Mouse (Mus musculus) activated CD4-positive, CD25-positive, alpha-beta regulatory T cell (primary cell): ENCODE measurements around the gene Shroom1. TPM values are rescaled to one million over a fixed set of nuclear protein-coding genes. Genes with fewer than 3 reads are reported as not detected.

Experiments
- polyA plus RNA-seq, 2 experiments: library from polyadenylated mRNA; unstranded; fragments of 100-300 nt; shearing (Covaris generic); gene quantifications; one replicate each; pipeline ENCODE4 v1.2.1; 2017

Shroom1 gene
- not detected for polyA plus RNA-seq

DNA sequence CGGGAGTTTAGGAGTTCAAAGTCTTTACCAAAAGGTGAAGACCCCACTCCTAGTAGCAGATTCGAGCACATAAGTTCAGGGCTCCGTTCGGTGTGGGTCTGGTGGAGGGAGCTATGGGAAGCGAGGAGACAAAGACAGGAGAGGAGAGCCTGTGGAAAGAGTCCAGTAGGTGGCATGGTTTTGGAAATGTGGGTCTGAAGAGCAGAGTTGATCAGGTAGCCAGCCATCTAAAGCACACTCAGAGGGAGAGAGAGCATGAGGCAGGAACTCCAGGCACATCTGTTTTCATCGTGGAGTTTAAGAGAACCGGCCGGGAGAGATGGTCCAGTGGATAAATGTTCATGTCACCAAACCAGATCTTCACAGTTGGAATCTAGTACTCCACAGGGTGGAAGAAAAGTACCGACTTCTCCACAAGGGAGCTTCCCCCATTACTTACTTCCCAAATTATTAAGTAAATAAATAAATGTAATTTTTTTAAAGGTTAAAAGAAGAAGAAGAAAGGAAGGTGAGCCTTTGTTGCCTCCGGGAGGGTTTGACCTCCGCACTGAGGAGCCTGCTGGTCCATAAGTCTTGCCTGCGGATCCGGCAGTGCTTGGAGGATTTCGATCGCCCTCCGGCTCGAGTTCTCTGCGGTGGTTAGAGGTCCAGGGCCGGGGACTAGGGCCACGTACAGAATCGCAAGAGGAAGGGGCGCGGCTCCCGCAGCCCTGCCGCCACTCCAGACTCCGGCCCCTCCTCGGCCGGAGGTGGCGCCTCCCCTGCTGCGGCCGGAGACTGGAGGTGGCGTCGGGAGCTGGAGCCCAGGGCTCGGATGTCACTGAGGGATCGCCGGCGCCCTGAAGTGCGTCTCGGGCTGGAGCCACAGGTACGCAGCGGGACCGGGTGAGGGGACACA is at the start of gene Shroom1, which contains the start of gene Gm10447:
Shroom1 (plus strand) TSS at position 732 of the 898 bp plus-strand sequence.
Gm10447 (minus strand) TSS at position 637 of the 898 bp plus-strand sequence.

DNA sequence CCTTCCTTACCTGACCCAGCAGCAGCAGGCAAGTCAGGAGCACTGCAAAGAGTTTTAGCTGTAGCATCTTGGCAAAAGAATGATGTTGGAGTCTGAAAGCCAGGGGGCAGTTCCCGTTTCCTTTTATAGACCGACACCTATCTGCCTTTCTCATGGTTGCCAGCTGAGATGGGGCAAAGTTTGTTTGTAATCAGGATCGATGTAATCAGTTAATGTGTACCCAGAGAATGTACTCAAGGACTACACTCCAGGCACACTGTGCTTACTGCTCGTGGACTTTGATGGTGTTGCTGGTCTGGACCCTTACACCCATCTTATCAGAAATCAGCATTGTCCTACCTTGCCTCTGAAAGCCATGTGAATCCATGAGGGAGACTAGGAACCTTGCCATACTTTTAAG is 34.0 kb upstream of the Shroom1 start, which contains the start of gene Leap2:
Leap2 (minus strand) TSS at position 135 of the 400 bp plus-strand sequence.

DNA sequence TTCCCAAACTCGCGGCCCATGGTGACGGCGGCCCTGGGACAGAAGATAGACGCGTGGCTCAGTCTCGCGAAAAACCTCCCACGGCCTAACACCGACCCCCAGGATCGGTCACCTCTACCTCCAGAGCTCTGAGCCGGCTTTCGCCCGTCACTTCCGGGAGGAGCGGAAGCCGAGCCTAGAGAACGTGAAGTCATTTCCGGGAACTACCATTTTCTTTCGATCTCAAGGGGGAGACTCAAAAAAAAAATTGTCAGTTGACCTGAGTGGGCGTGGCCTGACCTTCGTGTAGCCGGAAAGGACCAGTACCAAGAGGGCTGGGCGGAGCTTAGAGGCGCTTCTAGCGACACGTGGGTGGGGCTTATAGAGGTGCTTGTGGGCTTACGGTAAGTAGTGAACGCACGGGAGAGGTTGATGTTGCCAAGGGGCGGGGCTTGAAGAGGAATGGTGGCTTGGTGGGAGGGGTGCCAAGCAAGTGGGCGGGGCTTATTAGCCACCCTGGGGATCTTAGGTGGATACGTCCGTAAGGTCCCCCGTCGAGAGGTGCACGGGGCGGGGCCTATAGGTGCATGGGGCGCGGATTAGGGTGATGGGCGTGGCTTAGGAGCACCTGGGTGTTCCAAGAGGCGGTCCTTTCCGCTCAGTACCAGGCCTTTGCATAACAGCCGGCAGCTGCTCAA is 26.2 kb upstream of the Shroom1 start, which contains the start of the genes Uqcrq and Gdf9:
Uqcrq (minus strand) TSS at position 162 of the 677 bp plus-strand sequence.
Gdf9 (plus strand) TSS at position 354 of the 677 bp plus-strand sequence.

DNA sequence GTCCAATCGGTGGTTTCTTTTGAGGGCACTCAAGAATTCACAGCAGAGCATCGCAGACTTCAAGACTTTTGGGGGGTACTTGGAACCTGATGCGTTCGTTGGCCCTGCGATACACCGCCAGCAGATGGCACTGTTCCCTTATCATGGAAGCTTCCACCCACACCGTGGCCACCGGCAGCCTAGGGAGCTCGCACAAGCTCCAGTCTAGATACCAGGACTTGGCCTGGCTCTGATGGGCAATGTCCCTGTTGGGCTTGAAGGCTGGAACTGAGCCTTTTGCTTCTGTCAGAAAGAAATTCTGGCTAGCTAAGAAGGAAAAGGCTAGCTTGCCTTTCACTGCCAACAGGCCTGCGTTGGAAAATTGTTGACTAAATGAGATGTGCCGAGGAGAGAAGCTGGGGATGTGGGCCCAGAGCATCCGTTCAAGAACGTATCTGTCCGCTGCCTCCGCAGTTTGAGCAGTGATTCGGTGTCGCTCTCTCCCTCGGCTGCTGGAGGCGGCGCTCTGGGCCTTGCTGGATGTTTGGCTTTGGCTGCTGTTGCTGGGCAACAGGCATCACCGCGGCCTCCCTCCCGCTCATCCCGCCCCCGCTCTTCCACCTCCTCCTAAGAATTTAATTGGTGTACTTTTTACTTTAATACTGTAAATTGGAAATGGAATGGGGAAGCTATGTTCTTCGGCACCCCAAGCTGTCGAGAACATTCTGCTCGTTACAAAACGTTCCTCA is 13.1 kb downstream of the Shroom1 start, which contains the start of gene Gm9837:
Gm9837 (minus strand) TSS at position 512 of the 728 bp plus-strand sequence.

DNA sequence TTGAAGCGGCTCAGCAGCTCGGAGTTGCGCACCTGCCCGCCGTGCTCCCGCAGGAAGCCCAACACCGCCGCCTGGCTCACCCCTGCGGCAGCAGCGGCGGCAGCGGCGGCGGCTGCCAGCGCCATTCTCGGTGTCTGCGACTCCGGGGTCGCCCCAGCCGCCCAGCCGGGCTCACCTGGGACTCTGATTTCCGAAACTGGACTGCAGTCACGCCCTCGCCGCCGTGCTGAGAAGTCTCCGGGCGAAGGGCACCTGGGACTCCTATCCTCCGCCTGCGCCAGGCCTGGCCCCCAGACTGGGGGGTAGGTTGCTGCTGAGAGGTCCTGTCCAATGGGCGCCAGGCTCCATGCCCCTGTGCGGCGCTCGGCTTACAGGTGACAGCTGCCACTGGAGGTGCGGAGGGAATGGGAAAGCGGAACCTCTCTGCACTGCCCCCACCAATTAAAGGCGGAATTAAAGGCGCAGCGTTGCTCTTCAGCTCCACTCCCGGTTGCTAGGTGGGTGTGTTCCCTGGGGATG is 22.8 kb downstream of the Shroom1 start, which contains the start of the genes Gm9945 and Sowaha:
Gm9945 (plus strand) TSS at position 384 of the 519 bp plus-strand sequence.
Sowaha (minus strand) TSS at position 492 of the 519 bp plus-strand sequence.

Other genes starting within 250 kb of the Shroom1 start
- gene Hspa4, start 156.7 kb upstream of the Shroom1 start, polyA plus RNA-seq, result 100 to 1,000 TPM; 134 to 137 TPM
- gene Zcchc10, start 132.5 kb upstream of the Shroom1 start, polyA plus RNA-seq, result 10 to 100 TPM; 29.4 to 35.1 TPM
- 100 to 1,000 TPM in 1 of 2 experiments, 10 to 100 TPM in 1; 96.7 to 137 TPM for gene Aff4, start 106.4 kb upstream of the Shroom1 start, polyA plus RNA-seq
- gene Leap2, start 34.0 kb upstream of the Shroom1 start, polyA plus RNA-seq, result under 1 TPM in 1 of 2 experiments, not detected in 1; 0.43 TPM
- gene Uqcrq, start 26.4 kb upstream of the Shroom1 start, polyA plus RNA-seq, result 100 to 1,000 TPM; 349 to 392 TPM
- gene Gdf9, start 26.2 kb upstream of the Shroom1 start, polyA plus RNA-seq, result under 1 TPM in 1 of 2 experiments, not detected in 1; 1.00 TPM
- gene Gm10447, start 95 bp upstream of the Shroom1 start, polyA plus RNA-seq, result under 1 TPM in 1 of 2 experiments, not detected in 1; 0.15 TPM
- gene Gm9837, start 13.3 kb downstream of the Shroom1 start, polyA plus RNA-seq, result not detected
- not detected for gene Gm9945, start 23.0 kb downstream of the Shroom1 start, polyA plus RNA-seq
- not detected for gene Sowaha, start 23.1 kb downstream of the Shroom1 start, polyA plus RNA-seq
- gene Sept8, start 62.1 kb downstream of the Shroom1 start, polyA plus RNA-seq, result 1 to 10 TPM; 3.7 to 9.0 TPM
- 10 to 100 TPM in 1 of 2 experiments, 1 to 10 TPM in 1; 4.8 to 13.8 TPM for gene Kif3a, start 110.2 kb downstream of the Shroom1 start, polyA plus RNA-seq
- gene Il4, start 161.5 kb downstream of the Shroom1 start, polyA plus RNA-seq, result 10 to 100 TPM in 1 of 2 experiments, 1 to 10 TPM in 1; 4.2 to 84.2 TPM
- gene Il13, start 177.5 kb downstream of the Shroom1 start, polyA plus RNA-seq, result 1 to 10 TPM in 1 of 2 experiments, not detected in 1; 1.5 TPM